Mouse (Mus musculus) spleen, postnatal 14 days (tissue): ENCODE data around the gene Fkbp1a.

Experiments
- DNase-seq, 2 experiments: peaks; one replicate each; pipeline ENCODE4 v3.0.0; 2021 to 2022; ENCODE audit warnings: low spot score in 2 of 2

Fkbp1a gene

DNA sequence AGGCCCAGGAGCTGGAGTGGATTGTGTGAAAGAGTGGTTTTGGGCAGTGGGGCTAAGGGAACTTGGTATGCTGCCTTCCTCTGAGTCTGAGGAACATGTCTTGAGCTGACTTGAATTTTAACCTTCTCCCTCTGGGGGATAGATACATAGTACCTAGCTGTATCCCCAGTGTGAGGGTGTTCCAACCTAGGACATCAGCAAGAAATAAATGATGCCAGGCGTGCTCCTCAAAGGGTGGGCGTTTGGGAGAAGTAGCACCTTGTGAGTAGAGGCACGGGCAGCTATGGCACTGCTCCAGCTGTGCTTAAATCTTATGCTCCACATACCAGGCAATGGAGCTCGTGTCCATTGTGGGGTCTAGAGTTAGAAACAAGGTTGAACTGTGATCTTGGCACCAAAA lies 4.3 kb downstream of the Fkbp1a start:
- no peak for DNase-seq

DNA sequence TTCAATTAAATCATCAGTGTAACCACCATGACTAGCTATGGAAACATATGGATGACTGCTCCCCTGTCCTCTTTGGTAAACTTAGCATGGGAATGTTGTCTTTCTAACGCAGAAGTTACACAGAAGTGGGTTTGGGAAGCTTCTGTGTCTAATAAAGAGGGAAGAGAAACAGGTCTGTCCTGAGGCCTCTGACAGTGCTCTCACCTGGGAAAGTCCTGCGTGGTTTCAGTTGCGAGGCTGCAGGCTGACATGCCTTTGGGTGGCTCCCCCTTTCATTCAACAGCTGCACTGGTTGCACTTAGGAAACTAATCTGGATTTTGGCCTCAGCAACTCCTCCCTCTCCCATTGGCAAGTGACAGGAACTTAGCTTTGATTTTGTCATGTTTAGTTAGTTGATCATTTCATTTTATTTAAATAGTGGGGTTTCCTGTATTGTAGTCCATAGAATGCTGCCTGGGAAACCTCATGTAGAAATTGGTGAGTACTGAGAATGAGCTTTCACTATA lies 7.4 kb downstream of the Fkbp1a start:
- DNase-seq = no peak

DNA sequence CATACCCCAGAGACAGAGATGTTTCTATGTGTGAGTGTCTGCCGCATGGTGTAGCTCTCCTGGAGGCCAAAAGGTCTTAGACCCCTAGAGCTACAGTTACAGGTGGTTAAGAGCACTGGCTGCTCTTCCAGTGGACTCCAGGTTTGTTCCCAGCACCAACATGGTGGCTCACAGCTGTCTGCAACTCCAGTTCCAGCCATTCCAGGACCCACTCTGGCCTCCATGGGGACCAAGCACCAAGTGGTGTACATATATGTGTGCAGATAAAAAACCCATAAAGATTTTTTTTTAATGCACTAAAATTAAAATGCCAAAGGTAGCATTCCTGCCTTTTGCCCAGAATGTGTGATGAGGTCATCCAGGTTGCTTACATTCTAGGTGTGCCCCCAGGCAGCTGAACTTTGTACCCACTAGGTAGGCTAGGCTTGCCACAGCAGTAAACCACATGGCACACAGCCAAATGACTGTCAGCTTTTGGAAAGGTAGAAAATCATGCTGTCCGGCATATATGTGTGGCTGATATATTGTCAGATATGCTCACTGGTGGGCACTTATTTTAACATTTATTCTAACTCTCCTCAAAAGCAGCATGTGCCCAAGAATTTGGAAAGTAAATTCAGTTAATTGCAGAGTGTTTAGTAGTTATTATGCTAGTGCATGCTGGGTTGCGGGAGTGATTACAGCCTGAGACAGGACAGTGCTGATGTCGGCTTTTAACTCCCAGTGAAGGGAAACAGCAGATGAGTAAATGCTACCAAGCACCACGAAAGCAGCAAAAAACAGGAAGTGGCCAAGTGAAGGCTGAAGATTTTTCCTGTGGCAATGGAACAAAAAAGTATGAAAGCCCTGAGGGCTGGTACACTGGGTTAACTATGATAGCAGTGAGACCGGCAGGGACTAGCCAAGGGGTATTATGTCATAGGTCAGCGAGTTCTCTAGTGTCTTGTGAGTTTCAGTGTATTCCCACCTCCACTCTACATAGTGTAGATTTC lies 20.9 kb downstream of the Fkbp1a start:
- DNase-seq = no peak

DNA sequence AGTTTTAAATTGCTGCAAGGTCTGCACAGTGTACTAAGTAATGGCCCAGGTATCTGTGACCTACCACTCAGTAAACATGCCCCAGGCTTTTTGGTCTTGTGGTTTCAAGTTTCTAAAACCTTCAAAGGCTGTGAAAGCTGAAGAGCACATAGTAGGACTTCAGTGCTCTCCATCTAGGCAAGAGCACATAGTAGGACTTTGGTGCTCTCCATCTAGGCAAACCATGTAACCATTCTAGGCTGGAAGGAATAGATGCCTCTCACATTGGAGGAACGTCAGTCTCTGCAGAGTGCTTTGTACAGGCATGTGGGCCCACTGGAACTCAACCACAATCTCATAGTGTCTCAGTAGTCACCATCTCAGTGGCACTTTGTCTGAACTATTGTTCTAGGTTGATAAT lies 21.7 kb downstream of the Fkbp1a start:
- DNase-seq = no peak

GRCm38 (mm10) chr2:151564986-151565385 lies 22.7 kb downstream of the Fkbp1a start:
- no peak for DNase-seq

GRCm38 (mm10) chr2:151566856-151567255 lies 24.6 kb downstream of the Fkbp1a start:
- no peak for DNase-seq

- DNase-seq = no peak
Observed at GRCm38 (mm10) chr2:151569452-151569851, 27.2 kb downstream of the Fkbp1a start.

GRCm38 (mm10) chr2:151571873-151572700 lies 29.8 kb downstream of the Fkbp1a start, which contains the start of gene Sdcbp2:
Gene Sdcbp2 (plus strand): TSS chr2:151572622.
- DNase-seq = no peak

- no peak for DNase-seq
Observed at GRCm38 (mm10) chr2:151573667-151574066, 31.4 kb downstream of the Fkbp1a start.

- no peak for DNase-seq
Observed at GRCm38 (mm10) chr2:151574607-151575006, 32.3 kb downstream of the Fkbp1a start.

DNA sequence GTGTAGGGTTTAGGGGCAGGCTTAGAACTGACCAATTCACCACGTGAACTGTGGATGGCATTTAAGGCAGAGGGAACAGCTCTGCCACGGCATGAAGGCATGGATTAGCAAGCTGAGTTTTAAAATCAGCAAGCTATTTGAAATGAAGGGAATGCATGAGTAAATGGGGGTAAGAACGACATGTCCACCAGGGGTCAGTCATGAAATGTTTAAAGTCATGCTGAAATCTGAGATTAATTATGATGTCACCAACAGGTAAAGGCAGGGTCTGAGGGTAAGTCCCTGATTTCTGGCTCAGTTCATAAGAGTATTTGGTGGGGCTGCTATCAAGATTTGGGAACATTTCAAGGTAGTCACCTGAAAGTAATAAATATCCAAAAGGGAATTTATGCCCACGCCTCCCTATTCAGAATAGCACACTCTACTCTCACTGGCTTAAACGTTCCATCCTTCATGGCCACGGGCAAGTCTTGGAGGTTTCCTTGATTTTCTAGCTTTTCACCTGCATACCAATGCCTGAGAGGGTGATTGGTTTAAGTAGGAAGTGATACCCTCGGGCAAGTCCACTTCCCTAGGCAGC lies 32.9 kb downstream of the Fkbp1a start:
- DNase-seq = no peak

DNA sequence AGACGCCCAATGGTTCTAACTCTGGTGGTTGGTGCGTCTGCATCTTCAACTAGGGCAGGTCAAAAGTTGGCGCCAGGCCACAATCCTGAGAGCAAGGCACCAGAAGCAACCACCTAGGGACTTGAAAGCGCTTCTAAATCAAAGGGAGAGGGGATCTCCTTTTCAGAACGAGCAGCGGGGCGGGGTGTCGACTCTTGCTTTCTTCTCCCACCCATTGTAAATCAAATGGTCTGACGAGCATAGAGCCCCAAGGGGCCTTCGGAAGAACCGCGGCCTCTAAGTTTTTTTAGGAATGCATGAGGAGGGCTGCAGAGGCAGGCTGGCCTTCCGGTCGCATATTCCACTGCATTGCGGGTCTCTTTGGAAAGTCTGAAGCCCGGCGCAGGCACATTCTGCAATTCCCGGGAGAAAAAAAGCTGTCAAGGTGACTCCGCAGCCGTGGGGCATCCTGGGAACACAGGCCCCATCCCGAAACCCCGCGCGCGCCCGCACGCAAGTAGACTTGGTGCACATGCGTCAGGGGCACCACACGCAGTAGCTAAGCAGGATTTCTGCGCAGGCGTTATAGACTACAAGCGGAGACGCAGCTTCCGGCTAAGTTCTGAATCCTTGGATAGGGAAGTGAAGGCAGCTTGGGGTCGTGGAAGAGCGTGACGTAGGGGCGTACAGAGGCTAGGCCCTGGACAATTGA lies 33.6 kb downstream of the Fkbp1a start:
- DNase-seq = peak; percentile 12 to 16

DNA sequence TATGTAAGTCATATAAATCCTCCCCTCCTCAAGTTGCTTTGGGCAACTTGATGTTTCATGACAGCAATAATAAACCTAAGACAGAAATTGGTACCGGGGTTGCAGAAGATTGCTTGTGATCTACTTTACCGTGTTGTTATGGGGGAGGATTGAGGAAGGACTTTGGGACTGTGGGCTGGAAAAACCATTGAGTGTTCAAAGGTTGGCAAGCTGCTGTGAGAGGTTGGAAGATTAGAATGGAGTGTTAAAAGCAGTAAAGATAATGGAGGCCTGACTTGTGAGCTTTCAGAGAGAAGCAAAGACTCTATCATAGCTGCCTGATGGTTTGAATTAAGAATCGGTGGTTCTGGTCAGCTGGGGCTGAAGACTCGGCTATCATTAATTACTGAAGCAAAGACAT lies 36.9 kb downstream of the Fkbp1a start:
- DNase-seq = no peak

DNA sequence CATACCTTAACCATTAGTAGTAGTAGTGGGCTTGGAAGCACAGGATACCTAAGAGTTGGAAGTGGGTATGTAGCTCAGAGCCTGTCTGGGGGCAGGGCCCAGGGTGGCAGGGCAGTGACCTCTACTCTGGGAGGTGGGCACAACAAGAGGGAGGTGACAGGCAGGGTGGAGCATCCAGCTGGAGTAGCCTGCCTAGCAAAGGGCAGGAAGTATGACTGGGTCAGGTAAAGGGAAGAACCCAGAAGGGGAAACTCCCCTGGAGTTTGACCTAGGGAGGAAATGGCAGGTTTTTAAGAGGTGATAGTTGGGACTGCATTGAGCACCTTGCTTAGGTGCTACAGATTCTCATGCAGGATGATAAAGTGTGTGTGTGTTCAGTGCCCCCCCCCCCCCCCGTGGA lies 38.7 kb downstream of the Fkbp1a start:
- no peak for DNase-seq

GRCm38 (mm10) chr2:151585934-151586333 lies 43.7 kb downstream of the Fkbp1a start:
- DNase-seq = no peak

- no peak for DNase-seq
Observed at GRCm38 (mm10) chr2:151586807-151587206, 44.5 kb downstream of the Fkbp1a start.

GRCm38 (mm10) chr2:151587306-151587705 lies 45.0 kb downstream of the Fkbp1a start:
- DNase-seq = no peak

DNA sequence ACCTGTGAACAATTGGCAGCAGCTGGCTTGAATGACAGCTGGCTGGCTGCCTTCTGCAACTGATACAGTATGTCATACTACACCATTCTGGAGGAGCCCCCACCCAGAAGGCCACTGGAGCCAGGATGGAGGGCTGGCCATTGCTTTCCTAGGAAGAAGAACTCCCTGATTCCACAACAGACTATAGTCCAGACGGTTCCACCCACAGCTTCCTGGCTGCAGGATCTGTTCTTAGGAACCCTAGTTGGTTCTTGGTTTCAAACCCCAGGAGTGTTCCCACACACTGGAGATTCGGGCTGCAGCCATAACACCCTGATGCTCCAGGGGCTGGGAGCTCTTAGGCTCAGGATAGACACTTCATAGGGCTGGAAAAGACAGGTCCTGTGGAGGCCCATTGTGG lies 55.8 kb downstream of the Fkbp1a start:
- no peak for DNase-seq

DNA sequence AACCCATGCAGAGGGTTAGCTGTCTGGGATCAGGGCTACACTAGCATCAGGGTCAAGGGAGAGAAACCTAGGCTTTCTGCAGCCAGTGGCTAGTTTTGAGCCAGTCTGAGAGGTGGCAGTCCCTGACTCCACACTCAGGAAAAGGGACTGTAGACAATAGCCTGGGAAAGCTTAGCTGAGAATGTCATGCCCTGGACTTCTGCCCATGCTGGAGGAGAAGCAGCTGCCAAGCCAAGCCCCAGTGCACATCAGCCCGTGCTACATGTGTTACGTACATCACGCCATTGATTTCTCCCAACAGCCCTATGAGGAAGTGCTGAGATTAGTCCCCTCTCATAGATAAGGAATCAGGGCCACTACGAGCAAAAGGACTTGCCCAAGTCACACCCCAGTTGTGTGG lies 59.8 kb downstream of the Fkbp1a start:
- no peak for DNase-seq

DNA sequence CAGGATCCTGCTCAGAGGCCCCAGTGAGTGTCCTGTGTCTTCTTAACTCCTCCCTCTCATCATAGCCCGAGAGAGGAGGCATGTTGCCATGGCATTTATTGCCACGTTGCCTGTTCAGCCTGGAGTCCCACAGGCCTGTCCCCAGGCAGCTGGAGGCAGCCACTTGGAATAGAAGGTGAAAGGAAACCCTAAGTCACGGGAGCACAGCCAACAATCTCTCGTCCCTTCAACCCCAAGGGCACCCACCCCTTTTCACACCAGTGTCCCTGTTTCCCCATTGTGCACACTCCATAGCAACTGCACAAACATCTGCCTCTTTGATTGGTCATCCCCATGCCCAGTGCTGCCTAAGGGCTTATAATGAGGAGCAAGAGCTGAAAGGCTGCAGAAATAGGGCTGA lies 61.3 kb downstream of the Fkbp1a start:
- no peak for DNase-seq

- DNase-seq = no peak
Observed at GRCm38 (mm10) chr2:151605437-151605987, 63.2 kb downstream of the Fkbp1a start.
